Comparison of ENCODE assay signal across 8 mouse cellular contexts in genomic region chr11:61266551-61267533, GRCm38 (mm10). TPM values are rescaled to one million over a fixed set of nuclear protein-coding genes. Genes with fewer than 3 reads are reported as not detected.
DNase-seq lines count a peak whose midpoint lies in the region; ATAC-seq lines count a peak whose summit lies in the region.

TSS of gene Aldh3a2 (minus strand) at chr11:61267464.

- DNase-seq in adipocyte (ENCODE audit: low spot score): peak; percentile 95
- DNase-seq in embryo, embryonic 10 days (ENCODE audit: low spot score): peak; percentile 97
- peak; percentile 94 for DNase-seq in gastrocnemius, postnatal 14 days
- DNase-seq in left cerebral cortex, postnatal 10 days (ENCODE audit: extremely low spot score in 1 of 2, low spot score in 2 of 2): peak; percentile 89 to 95
- DNase-seq in right cerebral cortex, postnatal 25 days: peak; percentile 94
- peak; percentile 89 to 94 for DNase-seq in urinary bladder, postnatal 4 days (ENCODE audit: low spot score in 2 of 2)

- intact Hi-C loops in gastrocnemius, postnatal 14 days (cut with DNase I; ENCODE audit: low total_unique reads): no loop called here
- intact Hi-C loops in left cerebral cortex, postnatal 10 days (cut with DNase I): loop anchor here (5.0 kb wide), 1 partner anchor 140 kb away; no protein-coding TSS in a partner anchor

- ATAC-seq in inflammation-experienced regulatory T-cells, adult 6 months: peak; percentile 97
- ATAC-seq in megakaryocyte-erythroid progenitor cell, adult 5-6 weeks (replicated peaks; ENCODE audit: low FRiP score, low TSS enrichment, poor library complexity, severe bottlenecking): peak; percentile 99

RNA-seq across cellular contexts. Expression of gene Aldh3a2, which starts in this region (rescaled TPM):
- total RNA-seq in gastrocnemius, postnatal 14 days (2021): 10 to 100 TPM; 16.7 to 18.3 TPM
- polyA plus RNA-seq in inflammation-experienced regulatory T-cells, adult 6 months (2017; shearing (Covaris generic)): 10 to 100 TPM; 36.1 to 44.6 (median 42.1) TPM
- total RNA-seq in left cerebral cortex, postnatal 10 days (2021): 10 to 100 TPM; 50.7 to 51.7 TPM
- 10.6 and 15.4 TPM in 2 replicates for total RNA-seq in megakaryocyte-erythroid progenitor cell, adult 5-6 weeks (2014; fragmentation: Nextera tagmentation)
- total RNA-seq in megakaryocyte-erythroid progenitor cell, adult 5-6 weeks (2017): 10.8 and 30.6 TPM in 2 replicates

Comparison
In these comparisons a context has a peak if more than half of its experiments do, and no peak if none do; other contexts are left out.
1. Peak in every context shown above with its lines: DNase-seq and ATAC-seq.